Mouse (Mus musculus) liver, adult 2 months (tissue): Measurements from ENCODE around the gene Bcl11a.

ENCODE experiments used
- CTCF ChIP-seq: fragments of 200-500 bp; IDR thresholded peaks from 2 replicates; pipeline ENCODE4 v1.5.1; 2011; ENCODE audit warnings: low read depth, low read length, control low read depth
- POLR2A ChIP-seq: fragments of 200-500 bp; IDR thresholded peaks from 2 replicates; pipeline ENCODE4 v1.6.1; 2011; ENCODE audit warnings: low read length, control low read depth; ENCODE audit not compliant: insufficient read depth; ENCODE audit errors: extremely low read depth

- TF ChIP-seq CTCF (no peak), POLR2A (no peak)
Observed at GRCm38 (mm10) chr11:24177458-24177857, 99.6 kb downstream of the Bcl11a start.
